Mouse (Mus musculus) A20 (cell line): ENCODE measurements around the gene Hist1h1b.

Experiments used
- DNase-seq: peaks from one replicate; pipeline ENCODE4 v3.0.0-alpha.2; 2011; ENCODE audit warnings: low read depth, low spot score

Hist1h1b gene

DNA sequence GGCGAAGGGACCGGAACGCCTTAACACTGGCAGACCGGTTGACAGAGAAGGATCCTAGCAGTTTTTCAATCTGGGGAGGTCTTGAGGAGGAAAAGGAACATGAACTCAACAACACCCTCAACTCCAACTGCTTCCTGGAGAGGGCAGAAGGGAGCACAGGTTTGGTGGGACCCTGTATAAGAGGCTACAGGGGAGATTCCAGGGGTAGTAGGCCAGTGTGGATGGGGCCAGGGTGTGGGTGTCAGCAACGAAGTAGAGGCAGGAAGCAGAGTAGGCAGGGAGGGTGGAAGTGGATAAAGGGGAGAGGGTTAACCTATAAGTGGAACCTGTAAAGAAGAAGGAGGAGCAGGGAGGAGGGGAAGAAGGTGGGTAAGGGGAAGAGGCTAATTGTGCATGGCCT lies 47.0 kb downstream of the Hist1h1b start:
- peak; percentile 48 for DNase-seq
